10 mouse cellular contexts compared by ENCODE assay signal in the genomic region with DNA sequence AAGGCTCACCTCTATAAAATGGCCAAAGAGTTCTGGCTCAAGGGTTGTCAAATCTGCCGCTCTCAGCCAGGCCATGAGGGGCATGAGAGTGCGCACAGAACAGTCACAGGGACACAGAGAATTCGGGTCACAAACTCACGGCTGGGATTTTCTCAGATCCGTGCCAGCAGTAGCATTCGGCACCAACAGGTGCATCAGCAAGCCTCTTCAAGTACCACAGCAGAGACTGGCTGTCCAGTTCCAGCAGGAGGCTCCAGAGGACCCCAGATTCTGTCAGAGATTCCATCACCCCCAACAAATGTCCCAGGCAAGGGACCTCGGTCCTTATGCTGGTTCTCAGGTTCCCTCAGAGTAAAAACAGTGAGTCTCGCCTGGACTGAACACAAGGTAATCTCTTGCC. TPM values are rescaled to one million over a fixed set of nuclear protein-coding genes. Genes with fewer than 3 reads are reported as not detected.
DNase-seq lines count a peak whose midpoint lies in the region; ATAC-seq and TF ChIP-seq lines count a peak whose summit lies in the region.
"Had no signal": no experiment of that assay in that cellular context is flagged by ENCODE, and none has a peak within 500 bp of the region (broad histone marks: within the 10 kb centered on the region; RNA-seq: fewer than 3 reads in every experiment).

No protein-coding gene starts in this region.

- peak overlapping the region; percentile 33 for H3K4me2 ChIP-seq in lung, embryonic 15.5 days
- H3K4me2 ChIP-seq in hindbrain, embryonic 13.5 days = no peak overlapping the region
- H3K4me2 ChIP-seq: midbrain, embryonic 11.5 days had no signal

- peak overlapping the region; percentile 81 for H3K27ac ChIP-seq in lung, embryonic 15.5 days
- H3K27ac ChIP-seq in hindbrain, embryonic 13.5 days = peak overlapping the region; percentile 40; the same call in 1 of the 2 replicates
- H3K27ac ChIP-seq in olfactory bulb, adult 2 months (ENCODE audit: insufficient read depth, low read depth, low read length) = peak overlapping the region; percentile 69; the same call in 1 of the 2 replicates

- H3K4me1 ChIP-seq in lung, embryonic 15.5 days = peaks cover 35% of the 10 kb centered on the region
- peaks cover 3% of the 10 kb centered on the region; the same call in 1 of the 2 replicates for H3K4me1 ChIP-seq in hindbrain, embryonic 13.5 days (replicated peaks)
- peaks cover 31% of the 10 kb centered on the region for H3K4me1 ChIP-seq in olfactory bulb, adult 2 months (ENCODE audit: control insufficient read depth, insufficient read depth, low read length)

- H3K27me3 ChIP-seq in lung, embryonic 15.5 days = no peaks in the 10 kb centered on the region
- H3K27me3 ChIP-seq in hindbrain, embryonic 13.5 days = no peaks in the 10 kb centered on the region

- no peak overlapping the region for H3K9ac ChIP-seq in lung, embryonic 15.5 days
- H3K9ac ChIP-seq in hindbrain, embryonic 13.5 days = 0 out of 2 replicates have a peak overlapping the region, but pooled peaks have one; percentile 3

- no peak for ATAC-seq in lung, embryonic 15.5 days (ENCODE audit: borderline replicate concordance, extremely low read depth, low FRiP score, low TSS enrichment)
- no peak for ATAC-seq in hindbrain, embryonic 13.5 days (ENCODE audit: low FRiP score)

- DNase-seq in gastrocnemius, postnatal 25 days = peak; percentile 8
- DNase-seq in gastrocnemius, postnatal 10 days = no peak
- DNase-seq in lung, postnatal 14 days = no peak
- no peak for DNase-seq in adrenal gland, postnatal 36 days
- no peak for DNase-seq in retina, postnatal 1 day
- DNase-seq: thymus, adult 18-20 months had no signal

- H3K4me3 ChIP-seq in lung, embryonic 15.5 days = no peak overlapping the region
- H3K4me3 ChIP-seq in hindbrain, embryonic 13.5 days = 0 out of 2 replicates have a peak overlapping the region, but pooled peaks have one; percentile 2
- H3K4me3 ChIP-seq in olfactory bulb, adult 2 months (ENCODE audit: insufficient read depth, low read depth, low read length) = peak overlapping the region; percentile 0; the same call in 1 of the 2 replicates

- no peak for TF ChIP-seq CTCF in olfactory bulb, adult 2 months (IDR thresholded peaks at IDR 0.05; ENCODE audit: insufficient read depth, low read depth, low read length)

- 77% methylated on average over 8 of the region's 8 CpGs for WGBS in lung, embryonic 15.5 days
- 89% methylated on average over 8 of the region's 8 CpGs for WGBS in hindbrain, embryonic 13.5 days
- 75% methylated on average over 8 of the region's 8 CpGs for WGBS in olfactory bulb, adult 2 months

- TF ChIP-seq POLR2A in olfactory bulb, adult 2 months (IDR thresholded peaks at IDR 0.05; ENCODE audit: insufficient read depth, low read depth, low read length) = no peak

- H3K36me3 ChIP-seq in lung, embryonic 15.5 days = no peaks in the 10 kb centered on the region
- H3K36me3 ChIP-seq in hindbrain, embryonic 13.5 days = peaks cover 51% of the 10 kb centered on the region

- no peaks in the 10 kb centered on the region for H3K9me3 ChIP-seq in lung, embryonic 15.5 days
- no peaks in the 10 kb centered on the region for H3K9me3 ChIP-seq in hindbrain, embryonic 13.5 days

RNA-seq across cellular contexts. Expression of gene Scn3b, which starts 51.4 kb away (rescaled TPM):
- total RNA-seq in gastrocnemius, postnatal 25 days (2021) = 1 to 10 TPM; 1.9 to 4.4 TPM
- total RNA-seq in gastrocnemius, postnatal 10 days (2021) = 1 to 10 TPM; 8.2 to 8.9 TPM
- polyA plus RNA-seq in lung, embryonic 15.5 days (2015; fragmentation: Nextera tagmentation; extraction: Ambion mirVana) = 4.8 and 7.5 TPM in 2 replicates
- 101 and 111 TPM in 2 replicates for polyA plus RNA-seq in hindbrain, embryonic 13.5 days (2015; fragmentation: Nextera tagmentation; extraction: Ambion mirVana)
- polyA plus RNA-seq in olfactory bulb, adult 2 months (2012; ENCODE audit: insufficient read depth, insufficient read length, low replicate concordance, missing spikeins) = not detected in 2 replicates
- 1 to 10 TPM; 6.2 to 7.5 TPM for total RNA-seq in adrenal gland, postnatal 36 days (2021)
